Mouse (Mus musculus) megakaryocyte-erythroid progenitor cell, adult 5-6 weeks (primary cell): ENCODE results near the gene Ap1m1. TPM values are rescaled to one million over a fixed set of nuclear protein-coding genes. Genes with fewer than 3 reads are reported as not detected.

Source experiments
- ATAC-seq: replicated peaks from 2 replicates; pipeline ENCODE4 v1.8.0; 2016; ENCODE audit warnings: mild to moderate bottlenecking, inconsistent platforms; ENCODE audit not compliant: severe bottlenecking, poor library complexity, low FRiP score, low TSS enrichment
- total RNA-seq, 2 experiments: library from RNA; stranded (forward) in 1 of 2; stranded (reverse) in 1 of 2; fragments of 200-1000, 215-1000 nt in 1 of 2; fragments of >200 nt in 1 of 2; fragmentation: Nextera tagmentation in 1 of 2; gene quantifications; 2 replicates each; pipeline ENCODE4 v1.2.3; 2014 to 2017

Gene Ap1m1
- total RNA-seq, 2 experiments from 2014 or later: 63.6 to 155 TPM

DNA sequence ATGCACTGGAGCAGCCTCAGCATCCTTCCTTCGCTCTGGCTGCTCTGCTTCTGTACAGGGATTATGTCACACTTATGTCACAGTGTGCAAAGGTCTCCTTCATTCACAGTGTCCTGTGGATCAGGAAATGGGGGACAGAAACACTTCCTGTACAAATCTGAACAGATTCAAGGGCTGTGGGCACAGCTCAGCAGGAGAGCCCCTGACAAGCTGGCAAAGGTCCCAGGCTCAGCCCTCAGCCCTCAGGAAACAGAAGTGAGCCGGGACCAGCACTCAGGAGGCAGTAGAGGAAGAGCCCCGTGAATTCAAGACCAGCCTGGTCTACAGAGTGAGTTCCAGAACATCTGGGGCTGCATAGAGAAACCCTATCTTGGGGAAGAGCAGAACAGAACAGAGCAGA, 41.8 kb downstream of the Ap1m1 start:
- no peak for ATAC-seq

DNA sequence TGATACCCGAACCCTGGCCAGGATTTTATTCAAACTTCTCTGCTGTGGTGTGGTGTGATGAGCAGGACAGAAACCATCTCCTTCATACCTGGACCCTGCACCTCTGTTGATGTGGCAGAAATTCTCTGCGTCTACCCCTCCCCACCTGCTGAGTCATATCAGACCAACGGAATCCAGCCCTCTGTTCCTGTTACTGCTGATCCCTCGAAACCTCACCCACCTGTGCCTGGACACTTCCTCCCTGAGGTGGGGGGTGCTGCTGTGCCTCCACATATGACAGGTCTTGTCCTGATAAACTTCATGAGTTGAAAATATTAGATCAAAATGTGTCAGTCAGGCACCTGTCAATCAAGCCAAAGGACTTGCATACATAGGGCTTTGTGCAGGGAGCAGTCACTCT, 45.5 kb downstream of the Ap1m1 start:
- peak; percentile 52; the same call in 1 of the 2 replicates for ATAC-seq

DNA sequence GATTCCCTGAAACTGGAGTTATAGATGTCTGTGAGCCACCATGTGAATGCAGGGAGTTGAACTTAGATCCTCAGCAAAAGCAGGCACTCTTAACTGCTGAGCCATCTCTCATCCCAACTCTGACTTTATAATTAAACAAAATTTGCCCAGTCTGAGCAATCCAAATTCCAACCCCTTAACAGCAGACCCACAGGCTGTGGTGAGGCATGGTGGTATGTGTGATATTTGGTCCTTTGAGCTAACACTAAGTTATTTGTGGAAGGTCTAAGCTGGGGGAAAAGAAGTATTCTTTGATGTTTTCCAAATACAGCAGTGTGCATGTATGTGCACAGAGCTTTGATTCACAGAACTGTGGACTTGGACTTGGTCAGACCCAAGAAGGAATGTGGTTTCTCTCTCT, 49.2 kb downstream of the Ap1m1 start:
- ATAC-seq: no peak

DNA sequence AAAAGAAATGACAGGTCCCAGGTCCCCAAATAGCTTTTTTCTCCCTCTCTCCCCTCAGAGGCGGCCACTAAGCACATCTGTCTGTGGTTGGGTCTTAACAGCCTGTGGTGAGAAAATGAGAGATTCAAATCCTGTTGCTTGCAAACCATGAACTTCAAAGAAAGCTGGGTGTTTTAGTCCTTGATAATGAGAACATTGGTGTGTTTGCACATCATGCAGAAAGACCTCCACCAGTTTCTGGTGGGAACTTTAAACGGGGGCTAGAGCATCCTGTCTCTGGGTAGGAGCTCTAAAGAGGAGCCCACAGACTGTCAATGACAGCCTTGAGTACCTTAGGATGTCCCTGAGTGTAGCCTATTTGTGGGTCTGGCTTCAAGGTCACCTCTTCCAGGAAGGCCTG, 51.3 kb downstream of the Ap1m1 start:
- ATAC-seq: no peak

DNA sequence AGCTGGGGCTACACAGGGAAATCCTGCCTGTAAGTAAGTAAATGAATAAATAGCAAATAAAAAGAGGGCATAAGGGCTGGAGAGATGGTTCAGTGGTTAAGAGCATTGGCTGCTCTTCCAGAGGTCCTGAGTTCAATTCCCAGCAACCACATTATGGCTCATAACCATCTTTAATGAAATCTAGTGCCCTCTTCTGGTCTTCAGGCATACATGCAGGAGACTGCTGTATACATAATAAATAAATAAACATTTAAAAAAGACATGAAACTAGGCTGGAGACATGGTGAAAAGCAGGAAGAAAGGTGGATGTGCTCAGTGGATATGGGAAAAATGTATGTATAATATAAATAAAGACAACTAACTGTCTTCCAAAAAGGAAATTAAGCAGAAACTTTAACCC, 53.5 kb downstream of the Ap1m1 start:
- no peak for ATAC-seq

DNA sequence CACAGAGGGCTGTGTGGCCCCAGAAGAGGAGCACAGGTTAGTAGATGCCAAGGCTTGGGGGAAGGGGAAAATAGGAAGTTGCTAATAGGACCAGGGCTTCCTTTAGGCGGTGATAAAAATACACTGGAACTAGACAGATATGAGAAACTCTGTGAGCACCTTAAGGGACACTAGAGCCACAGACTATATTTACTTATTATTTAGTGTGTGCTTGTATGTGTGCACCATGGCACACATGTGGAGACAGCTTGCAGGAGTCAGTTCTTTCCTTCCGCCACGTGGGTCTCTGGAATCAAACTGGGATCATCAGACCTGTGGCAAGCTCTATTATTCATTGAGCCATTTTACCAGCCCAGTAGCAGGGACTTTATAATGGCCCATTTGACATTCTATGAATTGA, 55.3 kb downstream of the Ap1m1 start:
- ATAC-seq: no peak

DNA sequence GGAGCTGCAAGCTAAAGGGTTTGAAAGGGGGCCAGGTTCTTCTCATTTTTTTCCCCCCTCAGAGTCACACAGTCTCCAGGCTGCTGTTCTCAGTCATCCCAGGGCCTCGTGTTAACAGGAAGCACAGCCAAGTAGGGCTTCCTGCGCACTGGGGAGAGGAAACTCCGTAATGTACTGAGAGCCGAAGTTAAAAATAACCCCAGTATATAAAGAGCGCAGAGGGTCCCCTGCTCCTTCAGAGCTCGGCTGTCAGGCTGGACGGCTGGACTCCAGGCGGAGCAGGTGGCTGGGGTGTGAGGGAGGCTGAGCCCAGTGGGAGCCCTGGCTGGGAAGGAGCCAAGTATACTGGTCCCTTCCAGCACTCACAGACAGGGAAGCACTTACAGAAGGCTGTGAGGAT, 55.9 kb downstream of the Ap1m1 start:
- ATAC-seq: no peak

DNA sequence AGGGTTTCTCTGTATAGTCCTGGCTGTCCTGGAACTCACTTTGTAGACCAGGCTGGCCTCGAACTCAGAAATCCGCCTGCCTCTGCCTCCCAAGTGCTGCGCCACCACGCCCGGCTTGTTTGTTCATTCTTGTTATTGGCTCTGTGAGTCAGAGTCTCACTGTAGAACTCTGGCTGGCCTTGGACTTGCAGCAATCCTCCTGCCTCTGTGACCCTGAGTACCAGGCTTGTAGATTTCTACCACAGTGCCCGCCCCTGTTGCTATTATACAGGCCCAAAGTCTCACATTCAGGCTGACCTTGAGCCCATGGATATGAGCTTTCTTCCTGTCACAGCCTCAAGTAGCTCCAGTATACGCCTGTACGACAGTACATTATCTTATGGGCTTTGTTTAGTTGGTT, 56.7 kb downstream of the Ap1m1 start:
- no peak for ATAC-seq

DNA sequence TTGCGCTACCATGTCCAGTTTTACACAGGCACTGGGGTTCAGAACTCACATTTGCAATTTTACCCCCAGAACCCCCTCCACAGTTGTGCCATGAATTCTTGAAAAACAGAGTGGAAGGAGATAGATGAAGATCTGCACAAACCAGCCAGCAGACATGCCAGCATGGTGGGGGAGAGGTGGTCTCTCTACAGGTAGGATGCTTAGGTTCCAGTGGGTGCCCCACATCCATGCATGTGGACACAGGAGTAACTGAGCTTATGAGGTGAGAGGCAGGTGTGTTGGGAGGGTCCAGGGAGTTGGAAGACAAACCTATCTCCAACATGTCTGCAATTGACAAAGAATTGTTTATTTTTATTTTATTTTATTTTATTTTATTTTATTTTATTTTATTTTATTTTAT, 59.1 kb downstream of the Ap1m1 start:
- no peak for ATAC-seq

DNA sequence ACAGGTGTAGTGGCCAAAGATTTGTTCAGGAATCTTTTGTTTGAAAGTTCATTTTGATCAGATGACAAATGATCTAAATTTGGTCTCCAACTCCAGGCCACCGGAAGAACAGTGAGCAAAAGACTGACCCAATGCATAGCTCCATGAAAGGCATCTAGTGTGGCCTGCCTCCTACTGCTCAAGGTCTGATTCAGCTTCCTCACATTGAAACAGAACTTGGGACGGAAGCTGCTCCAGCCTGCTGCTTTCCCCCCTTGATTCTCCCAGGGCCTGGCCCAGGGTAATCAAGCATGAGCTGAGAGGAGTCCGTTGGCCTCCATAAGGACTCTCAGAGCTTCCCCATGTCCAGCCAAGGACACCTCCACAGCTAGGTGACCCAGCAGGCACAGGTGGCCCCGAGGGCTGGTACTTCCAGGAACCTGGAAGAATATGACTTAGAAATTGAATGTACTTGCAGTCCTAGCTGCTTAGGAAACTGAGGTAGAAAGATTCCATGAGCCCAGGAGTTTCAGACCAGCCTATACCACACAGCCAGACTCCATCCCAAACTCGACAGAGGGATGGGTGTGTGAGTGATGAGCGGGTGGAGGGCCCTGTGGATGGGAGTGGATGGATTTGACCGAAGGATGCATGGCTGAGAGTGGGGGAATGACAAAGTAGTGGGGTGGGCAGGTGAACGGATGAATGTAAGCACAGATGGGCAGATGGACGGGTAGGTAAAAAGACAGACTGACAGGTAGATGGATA, 61.0 kb downstream of the Ap1m1 start:
- no peak for ATAC-seq

DNA sequence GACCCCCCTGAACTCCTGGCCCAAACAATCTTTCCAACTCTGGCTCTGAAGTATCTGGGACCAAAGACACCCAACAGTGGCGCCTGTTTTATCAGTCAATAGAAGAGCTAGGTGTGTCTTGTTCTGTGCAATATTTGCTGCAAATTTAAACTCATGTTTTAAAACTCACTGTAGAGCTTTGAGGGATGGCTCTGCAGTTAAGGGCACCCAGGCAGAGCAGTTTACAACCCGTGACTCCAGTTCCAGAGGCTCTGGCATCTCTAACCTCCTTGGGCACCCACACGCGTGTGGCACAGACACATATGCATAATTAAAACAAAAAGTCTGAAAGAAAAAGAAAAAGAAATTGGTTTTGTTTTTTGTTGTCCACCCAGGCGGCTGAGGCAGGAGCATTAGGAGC, 61.7 kb downstream of the Ap1m1 start:
- no peak for ATAC-seq

DNA sequence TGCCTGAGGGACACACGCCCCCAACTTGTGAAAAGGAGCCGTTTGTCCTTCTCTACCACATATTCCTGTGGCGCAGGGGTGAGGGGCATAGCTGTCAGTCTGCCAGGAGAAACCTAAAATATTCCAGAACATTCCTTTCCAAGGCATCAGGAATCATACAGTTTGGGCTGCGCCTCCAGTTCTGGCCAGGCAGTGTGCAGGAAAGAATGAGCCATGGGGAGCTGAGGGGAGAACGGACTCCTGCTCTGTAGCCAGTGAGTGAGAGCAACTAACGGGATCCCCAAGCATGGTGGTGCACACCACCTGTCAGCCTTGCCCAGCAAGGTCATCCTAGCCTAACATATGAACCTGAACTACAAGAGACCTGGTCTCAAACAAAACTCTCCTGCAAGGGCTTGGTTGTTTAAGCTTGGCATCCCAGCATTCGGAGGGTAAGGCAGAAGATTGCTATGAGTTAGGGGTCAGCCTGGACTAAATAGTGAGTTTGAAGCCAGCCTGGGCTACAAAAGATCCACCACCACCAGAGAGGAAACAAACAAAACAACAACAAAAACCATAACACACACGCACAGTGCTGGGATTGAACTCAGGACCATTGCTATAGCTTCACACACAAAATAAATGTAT, 63.3 kb downstream of the Ap1m1 start:
- ATAC-seq: no peak

DNA sequence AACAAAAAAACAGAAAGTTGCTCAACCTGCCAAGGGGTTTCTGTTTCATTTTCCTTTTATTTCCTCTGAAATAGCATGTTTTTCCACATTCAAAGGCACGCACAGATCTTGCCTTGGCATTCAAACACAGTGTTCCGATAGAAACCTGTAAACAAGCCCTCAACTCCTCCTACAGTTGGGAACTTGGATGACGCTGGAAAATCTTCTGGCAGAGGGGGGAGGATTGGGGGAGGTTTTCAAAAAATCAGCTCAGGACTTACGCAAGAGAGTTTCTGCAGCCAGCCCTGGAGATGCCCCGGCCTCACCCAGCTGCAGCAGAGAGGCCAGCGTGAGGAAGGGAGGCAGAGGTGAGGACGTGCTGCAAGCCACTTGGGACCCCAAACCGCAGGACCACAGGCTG, 63.8 kb downstream of the Ap1m1 start:
- ATAC-seq: no peak

DNA sequence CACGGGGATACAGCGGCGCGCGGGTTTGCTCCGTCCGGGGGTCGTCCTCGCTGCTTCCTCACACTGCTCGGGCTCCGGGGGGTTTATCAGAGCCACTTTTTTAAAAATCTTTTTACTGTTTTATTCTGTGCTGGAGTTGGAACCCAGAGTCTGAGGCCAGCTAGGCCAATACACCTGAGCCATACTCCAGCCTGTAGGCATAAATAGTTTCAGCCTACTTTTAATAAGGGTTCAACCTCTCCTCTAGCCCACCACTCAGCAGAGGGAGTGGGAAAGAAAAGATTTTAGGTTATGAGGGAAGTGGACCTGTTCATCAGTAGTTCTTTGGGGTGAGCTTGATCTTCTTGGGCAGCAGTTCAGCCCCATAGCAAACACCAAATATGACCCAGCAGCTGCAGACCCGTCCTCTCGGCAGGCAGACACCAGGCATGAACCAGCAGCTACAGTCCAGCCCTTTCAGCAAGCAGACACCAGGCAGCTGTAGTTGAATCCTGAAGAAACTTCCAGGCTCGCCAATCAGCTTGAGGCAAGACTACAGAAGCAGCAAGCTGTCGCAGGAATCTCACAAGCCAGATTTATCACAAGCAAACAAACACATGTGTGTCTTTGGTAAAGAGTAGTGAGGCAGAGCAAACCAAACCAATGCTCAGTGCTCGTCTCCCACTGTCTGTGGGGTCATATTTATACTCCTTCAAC, 65.5 kb downstream of the Ap1m1 start, which contains the start of gene Gm10282:
Gene Gm10282 (minus strand): TSS at position 51 of the 696 bp plus-strand sequence.
- ATAC-seq: no peak

DNA sequence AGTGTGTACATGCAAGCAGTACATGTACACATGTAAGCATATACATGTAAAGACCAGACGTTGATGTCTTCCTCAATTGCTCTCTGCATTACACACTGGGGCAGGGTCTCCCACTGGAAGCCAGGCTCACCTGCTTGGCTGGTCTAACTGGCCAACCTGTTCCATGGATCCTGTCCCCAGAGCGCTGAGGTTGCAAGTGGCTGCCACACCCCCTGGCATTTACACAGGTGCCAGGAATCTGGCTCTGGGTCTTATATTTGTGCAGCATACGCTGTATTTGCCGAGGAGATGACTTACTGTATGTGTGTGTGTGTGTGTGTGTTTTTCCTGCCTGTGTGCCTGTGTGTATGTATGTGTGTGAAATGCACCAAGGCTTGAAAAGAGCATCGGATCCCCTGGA, 67.1 kb downstream of the Ap1m1 start:
- ATAC-seq: no peak

Other genes with a start within 250 kb of the Ap1m1 start
- 5.0 TPM in 1 of 2 replicates, not detected in the other for gene Cyp4f18, start 230.4 kb upstream of the Ap1m1 start, total RNA-seq (2014; fragmentation: Nextera tagmentation)
- not detected in 2 replicates for gene Cyp4f18, start 230.4 kb upstream of the Ap1m1 start, total RNA-seq (2017)
- gene Olfr372, start 198.8 kb upstream of the Ap1m1 start, total RNA-seq (2014; fragmentation: Nextera tagmentation): not detected in 2 replicates
- not detected in 2 replicates for gene Olfr372, start 198.8 kb upstream of the Ap1m1 start, total RNA-seq (2017)
- not detected in 2 replicates for gene Olfr373, start 156.8 kb upstream of the Ap1m1 start, total RNA-seq (2014; fragmentation: Nextera tagmentation)
- not detected in 2 replicates for gene Olfr373, start 156.8 kb upstream of the Ap1m1 start, total RNA-seq (2017)
- not detected in 2 replicates for gene Olfr374, start 133.0 kb upstream of the Ap1m1 start, total RNA-seq (2014; fragmentation: Nextera tagmentation)
- not detected in 2 replicates for gene Olfr374, start 133.0 kb upstream of the Ap1m1 start, total RNA-seq (2017)
- 10.4 and 13.4 TPM in 2 replicates for gene Tpm4, start 105.0 kb upstream of the Ap1m1 start, total RNA-seq (2014; fragmentation: Nextera tagmentation)
- 5.9 and 15.5 TPM in 2 replicates for gene Tpm4, start 105.0 kb upstream of the Ap1m1 start, total RNA-seq (2017)
- gene Rab8a, start 78.8 kb upstream of the Ap1m1 start, total RNA-seq (2014; fragmentation: Nextera tagmentation): 23.8 and 49.8 TPM in 2 replicates
- 298 and 374 TPM in 2 replicates for gene Rab8a, start 78.8 kb upstream of the Ap1m1 start, total RNA-seq (2017)
- gene Hsh2d, start 50.4 kb upstream of the Ap1m1 start, total RNA-seq (2014; fragmentation: Nextera tagmentation): 15.0 and 18.8 TPM in 2 replicates
- 0.89 and 4.6 TPM in 2 replicates for gene Hsh2d, start 50.4 kb upstream of the Ap1m1 start, total RNA-seq (2017)
- gene Cib3, start 27.2 kb upstream of the Ap1m1 start, total RNA-seq (2014; fragmentation: Nextera tagmentation): not detected in 2 replicates
- gene Cib3, start 27.2 kb upstream of the Ap1m1 start, total RNA-seq (2017): not detected in 2 replicates
- gene Gm11034, start 26.4 kb upstream of the Ap1m1 start, total RNA-seq (2014; fragmentation: Nextera tagmentation): not detected in 2 replicates
- gene Gm11034, start 26.4 kb upstream of the Ap1m1 start, total RNA-seq (2017): not detected in 2 replicates
- gene Fam32a, start 20.3 kb upstream of the Ap1m1 start, total RNA-seq (2014; fragmentation: Nextera tagmentation): 42.0 and 49.1 TPM in 2 replicates
- gene Fam32a, start 20.3 kb upstream of the Ap1m1 start, total RNA-seq (2017): 47.2 and 58.1 TPM in 2 replicates
- 6.8 and 12.5 TPM in 2 replicates for gene Gm10282, start 65.2 kb downstream of the Ap1m1 start, total RNA-seq (2014; fragmentation: Nextera tagmentation)
- gene Gm10282, start 65.2 kb downstream of the Ap1m1 start, total RNA-seq (2017): 7.4 and 11.2 TPM in 2 replicates
- gene Klf2, start 79.0 kb downstream of the Ap1m1 start, total RNA-seq (2014; fragmentation: Nextera tagmentation): 4.0 and 4.4 TPM in 2 replicates
- 2.3 and 5.1 TPM in 2 replicates for gene Klf2, start 79.0 kb downstream of the Ap1m1 start, total RNA-seq (2017)
- gene Eps15l1, start 181.4 kb downstream of the Ap1m1 start, total RNA-seq (2014; fragmentation: Nextera tagmentation): 83.6 and 114 TPM in 2 replicates
- 28.8 and 37.5 TPM in 2 replicates for gene Eps15l1, start 181.4 kb downstream of the Ap1m1 start, total RNA-seq (2017)
- 0.47 and 0.79 TPM in 2 replicates for gene Calr3, start 203.9 kb downstream of the Ap1m1 start, total RNA-seq (2014; fragmentation: Nextera tagmentation)
- 3.3 and 6.2 TPM in 2 replicates for gene Calr3, start 203.9 kb downstream of the Ap1m1 start, total RNA-seq (2017)
- 5.4 and 13.0 TPM in 2 replicates for gene 1700030K09Rik, start 203.9 kb downstream of the Ap1m1 start, total RNA-seq (2014; fragmentation: Nextera tagmentation)
- 5.2 and 6.9 TPM in 2 replicates for gene 1700030K09Rik, start 203.9 kb downstream of the Ap1m1 start, total RNA-seq (2017)
- gene Cherp, start 235.2 kb downstream of the Ap1m1 start, total RNA-seq (2014; fragmentation: Nextera tagmentation): 118 and 132 TPM in 2 replicates
- 15.6 and 34.7 TPM in 2 replicates for gene Cherp, start 235.2 kb downstream of the Ap1m1 start, total RNA-seq (2017)